Mouse (Mus musculus) kidney, adult 8-10 months (tissue): ENCODE data around the gene Ly86.

Source experiments
- DNase-seq, 2 experiments: peaks; one replicate each; pipeline ENCODE4 v3.0.0; 2022

Gene Ly86

DNA sequence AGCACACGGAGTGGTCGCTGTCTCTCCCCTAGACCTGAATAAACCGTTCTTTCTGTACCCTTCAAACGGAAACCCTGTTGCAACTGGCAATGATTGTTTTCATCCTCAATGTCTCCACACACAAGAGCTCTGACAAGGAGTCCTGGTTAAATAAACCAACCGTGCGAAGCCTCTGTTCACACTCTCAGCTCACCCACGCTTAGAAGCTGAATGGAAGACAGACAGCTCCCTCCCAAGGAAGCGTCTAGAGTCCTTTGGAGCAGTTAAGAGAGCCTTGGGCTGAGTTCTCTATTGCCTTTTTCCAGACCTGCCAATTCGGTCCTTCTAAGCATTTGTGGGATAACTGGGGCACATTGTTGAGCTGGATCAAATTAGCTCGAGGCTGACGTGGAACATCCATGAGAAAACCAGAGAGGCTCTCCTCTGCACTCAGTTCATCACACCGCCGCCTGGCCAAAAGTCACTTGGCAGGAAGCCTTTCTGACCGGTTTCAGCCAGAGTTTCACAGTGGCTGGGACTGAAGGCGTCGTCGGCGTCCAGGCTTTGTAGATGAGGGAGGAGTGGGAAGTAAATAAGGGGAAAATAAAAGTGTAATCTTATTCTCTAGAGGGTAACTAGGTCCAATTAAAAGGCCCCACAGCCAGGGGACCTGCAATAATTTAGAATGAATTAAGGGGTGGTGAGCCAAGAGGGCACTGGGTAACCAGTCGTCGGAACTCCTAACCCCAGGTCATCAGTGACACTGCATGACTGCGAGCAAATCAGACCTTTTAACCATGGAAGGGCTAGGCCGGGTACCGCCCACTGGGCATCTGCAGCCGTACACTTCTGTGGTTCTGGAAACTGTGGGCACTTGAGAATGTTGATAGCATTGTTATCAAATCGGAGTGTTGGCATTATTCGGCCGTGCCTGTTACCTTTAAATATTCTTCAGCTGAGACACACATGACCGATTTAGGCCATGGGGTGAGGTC is 115.2 kb downstream of the Ly86 start:
- DNase-seq = peak; percentile 90 to 91

DNA sequence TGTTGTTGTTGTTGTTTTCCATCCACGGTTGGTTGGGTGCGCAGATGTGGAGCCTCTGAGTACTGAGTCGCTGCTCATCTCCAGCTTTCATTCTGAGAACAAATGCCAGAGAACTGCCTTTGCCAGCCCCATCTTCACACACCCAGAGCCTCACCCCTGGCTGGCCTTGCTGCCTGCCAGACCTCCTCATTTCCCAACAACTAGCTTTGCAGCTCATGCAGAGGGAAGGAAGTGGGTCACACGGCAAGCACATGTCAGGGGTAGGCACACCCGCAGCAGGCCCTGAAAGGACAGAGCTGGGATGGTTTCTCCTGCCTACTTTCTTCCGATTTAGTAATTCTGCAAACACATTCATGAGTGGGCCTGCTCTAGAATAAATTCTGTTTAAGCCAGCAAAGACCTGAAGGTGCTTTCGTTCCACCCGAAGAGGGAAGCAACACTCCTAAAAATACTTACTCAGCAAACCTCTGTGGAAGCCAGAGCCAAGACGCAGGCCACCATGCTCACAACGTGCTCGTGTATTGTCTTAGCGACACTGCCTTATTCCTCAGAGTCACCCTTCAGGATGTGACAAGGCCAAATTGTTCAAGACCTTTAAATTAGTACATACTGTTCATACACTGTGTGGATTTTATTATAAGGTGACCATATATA is 117.2 kb downstream of the Ly86 start:
- no peak for DNase-seq

DNA sequence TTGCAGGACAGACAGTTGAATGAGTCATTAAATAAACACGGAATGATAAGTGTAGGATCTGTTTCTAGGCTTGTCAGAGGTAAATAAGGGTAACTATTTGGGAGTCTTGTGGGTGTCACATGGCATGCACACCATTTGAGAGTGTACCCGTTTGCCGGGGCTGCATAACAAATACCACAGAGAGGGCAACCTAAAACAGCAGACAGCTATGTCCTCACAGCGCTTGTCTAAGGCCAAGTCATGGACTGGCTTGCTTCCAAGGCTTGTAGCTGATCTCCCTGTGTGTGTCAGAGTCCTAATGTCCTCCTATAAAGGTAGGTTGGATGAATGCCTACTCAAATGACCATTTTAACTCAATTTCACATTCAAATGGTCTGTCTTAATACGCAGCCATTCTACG is 120.7 kb downstream of the Ly86 start:
- no peak for DNase-seq

DNA sequence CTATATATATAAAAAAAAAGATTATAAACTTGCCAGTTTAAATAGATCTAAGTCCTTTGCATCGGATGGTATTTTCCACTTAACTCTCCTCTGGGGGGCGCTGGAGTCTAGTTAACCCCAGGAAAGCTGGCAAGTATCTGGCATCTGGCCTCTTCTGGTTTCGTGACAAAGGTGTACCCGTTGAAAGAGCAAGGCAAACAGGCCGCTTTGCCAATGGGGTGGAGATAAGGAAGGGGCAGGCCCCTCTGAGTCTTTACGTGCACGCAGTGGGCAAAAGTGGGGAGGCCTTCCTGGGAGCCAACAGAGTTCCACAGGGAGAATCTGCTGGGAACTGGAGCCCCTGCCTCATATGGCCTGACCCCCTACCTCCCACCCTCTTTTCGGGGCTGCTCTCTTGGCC is 122.8 kb downstream of the Ly86 start:
- DNase-seq = peak; percentile 76 to 88
